Comparison of ENCODE assay signal across 9 mouse cellular contexts in genomic region chr8:36361255-36361654, GRCm38 (mm10).
DNase-seq lines count a peak whose midpoint lies in the region; ATAC-seq and TF ChIP-seq lines count a peak whose summit lies in the region.
"Had no signal": no experiment of that assay in that cellular context is flagged by ENCODE, and none has a peak within 500 bp of the region (broad histone marks: within the 10 kb centered on the region; RNA-seq: fewer than 3 reads in every experiment).

No protein-coding gene starts in this region.

- no peaks in the 10 kb centered on the region for H3K9me3 ChIP-seq in intestine, postnatal 0 days (ENCODE audit: control insufficient read depth)
- H3K9me3 ChIP-seq in limb, embryonic 10.5 days (replicated peaks), result no peaks in the 10 kb centered on the region
- H3K9me3 ChIP-seq: embryonic facial prominence, embryonic 13.5 days had no signal

- no peak overlapping the region for H3K9ac ChIP-seq in intestine, postnatal 0 days (ENCODE audit: low read depth, low read length)
- H3K9ac ChIP-seq: embryonic facial prominence, embryonic 13.5 days had no signal

- no peaks in the 10 kb centered on the region for H3K36me3 ChIP-seq in intestine, postnatal 0 days (ENCODE audit: control insufficient read depth, insufficient read depth)
- H3K36me3 ChIP-seq in limb, embryonic 10.5 days, result no peaks in the 10 kb centered on the region
- H3K36me3 ChIP-seq: embryonic facial prominence, embryonic 13.5 days had no signal

- no peak overlapping the region for H3K27ac ChIP-seq in intestine, postnatal 0 days (ENCODE audit: low read depth, low read length)
- H3K27ac ChIP-seq in limb, embryonic 10.5 days, result no peak overlapping the region
- H3K27ac ChIP-seq: embryonic facial prominence, embryonic 13.5 days had no signal

- no peak overlapping the region for H3K4me3 ChIP-seq in intestine, postnatal 0 days (ENCODE audit: low read depth, low read length)
- H3K4me3 ChIP-seq in limb, embryonic 10.5 days, result no peak overlapping the region
- H3K4me3 ChIP-seq: embryonic facial prominence, embryonic 13.5 days had no signal

- peak; percentile 83 for TF ChIP-seq CTCF in intestine, postnatal 0 days (IDR thresholded peaks at IDR 0.05; ENCODE audit: low read depth)

- peak; percentile 89 for ATAC-seq in frontal cortex, adult (ENCODE audit: low TSS enrichment)
- no peak for ATAC-seq in intestine, postnatal 0 days

- H3K27me3 ChIP-seq in intestine, postnatal 0 days (replicated peaks; ENCODE audit: control insufficient read depth, insufficient read depth, low read length), result no peaks in the 10 kb centered on the region
- H3K27me3 ChIP-seq in limb, embryonic 10.5 days (ENCODE audit: low read depth, poor library complexity, severe bottlenecking), result no peaks in the 10 kb centered on the region
- H3K27me3 ChIP-seq: embryonic facial prominence, embryonic 13.5 days had no signal

- H3K4me2 ChIP-seq in intestine, postnatal 0 days (replicated peaks; ENCODE audit: low read depth), result no peak overlapping the region
- H3K4me2 ChIP-seq: embryonic facial prominence, embryonic 13.5 days had no signal

- WGBS in intestine, postnatal 0 days, result 4% methylated on average over 2 of the region's 2 CpGs
- 16% methylated on average over 2 of the region's 2 CpGs for WGBS in limb, embryonic 10.5 days

- DNase-seq in urinary bladder, adult 18-20 months (ENCODE audit: low spot score in 2 of 2), result peak; percentile 29 to 36
- DNase-seq in urinary bladder, postnatal 10 days (ENCODE audit: low spot score), result no peak
- peak; percentile 56 for DNase-seq in cerebellum, adult 11-12 months
- DNase-seq in limb, embryonic 10.5 days (ENCODE audit: low spot score), result peak; percentile 66
- DNase-seq in naive thymus-derived CD4-positive, alpha-beta T cell, adult 2 months (ENCODE audit: low read depth), result peak; percentile 68
- DNase-seq in testis, postnatal 14 days (ENCODE audit: low spot score), result peak; percentile 15

- H3K4me1 ChIP-seq in intestine, postnatal 0 days (replicated peaks; ENCODE audit: control insufficient read depth, insufficient read depth, low read length), result no peaks in the 10 kb centered on the region
- H3K4me1 ChIP-seq in limb, embryonic 10.5 days, result no peaks in the 10 kb centered on the region
- H3K4me1 ChIP-seq: embryonic facial prominence, embryonic 13.5 days had no signal
